28 mouse cellular contexts compared by ENCODE assay signal in genomic region chr2:102009766-102010265, GRCm38 (mm10).
DNase-seq lines count a peak whose midpoint lies in the region; ATAC-seq and TF ChIP-seq lines count a peak whose summit lies in the region.
"Had no signal": no experiment of that assay in that cellular context is flagged by ENCODE, and none has a peak within 500 bp of the region (broad histone marks: within the 10 kb centered on the region; RNA-seq: fewer than 3 reads in every experiment).

No protein-coding gene starts in this region.

- H3K9me3 ChIP-seq in forebrain, embryonic 10.5 days, result no peaks in the 10 kb centered on the region
- H3K9me3 ChIP-seq in forebrain, postnatal 0 days (ENCODE audit: low read length), result no peaks in the 10 kb centered on the region
- no peaks in the 10 kb centered on the region for H3K9me3 ChIP-seq in kidney, embryonic 16.5 days (ENCODE audit: low read length)
- H3K9me3 ChIP-seq: embryonic facial prominence, embryonic 13.5 days; heart, embryonic 13.5 days; hindbrain, embryonic 10.5 days; hindbrain, embryonic 15.5 days; limb, embryonic 10.5 days; limb, embryonic 15.5 days; neural tube, embryonic 15.5 days had no signal

- ATAC-seq in forebrain, postnatal 0 days, result no peak
- no peak for ATAC-seq in kidney, embryonic 16.5 days (ENCODE audit: low FRiP score, low TSS enrichment)
- ATAC-seq: inflammation-experienced regulatory T-cells, adult 6 months had no signal

- TF ChIP-seq POLR2A in kidney, adult 2 months (IDR thresholded peaks at IDR 0.05; ENCODE audit: low read depth, low read length), result no peak
- no peak for TF ChIP-seq POLR2A in lung, adult 2 months (IDR thresholded peaks at IDR 0.05; ENCODE audit: borderline replicate concordance, extremely low read depth, low read depth, low read length)

- 0 out of 2 replicates have a peak overlapping the region, but pooled peaks have one; percentile 44 for H3K27ac ChIP-seq in forebrain, embryonic 10.5 days
- H3K27ac ChIP-seq in forebrain, postnatal 0 days (ENCODE audit: low read depth, low read length), result no peak overlapping the region
- no peak overlapping the region for H3K27ac ChIP-seq in kidney, adult 2 months (ENCODE audit: insufficient read depth, low read depth, low read length)
- no peak overlapping the region for H3K27ac ChIP-seq in kidney, embryonic 16.5 days (ENCODE audit: low read length)
- H3K27ac ChIP-seq: heart, embryonic 13.5 days; hindbrain, embryonic 15.5 days; kidney, postnatal 0 days; limb, embryonic 10.5 days; limb, embryonic 15.5 days; neural tube, embryonic 15.5 days; stomach, postnatal 0 days had no signal

- no peak overlapping the region for H3K9ac ChIP-seq in forebrain, postnatal 0 days
- no peak overlapping the region for H3K9ac ChIP-seq in kidney, embryonic 16.5 days (replicated peaks; ENCODE audit: low read length)
- H3K9ac ChIP-seq: embryonic facial prominence, embryonic 13.5 days; heart, embryonic 13.5 days; hindbrain, embryonic 15.5 days; limb, embryonic 15.5 days; neural tube, embryonic 15.5 days had no signal

- H3K4me1 ChIP-seq in forebrain, embryonic 10.5 days, result peaks cover 63% of the 10 kb centered on the region
- H3K4me1 ChIP-seq in forebrain, postnatal 0 days (ENCODE audit: insufficient read depth), result peaks cover 12% of the 10 kb centered on the region
- no peaks in the 10 kb centered on the region; the same call in 1 of the 2 replicates for H3K4me1 ChIP-seq in kidney, adult 2 months (ENCODE audit: control insufficient read depth, insufficient read depth, low read length)
- peaks cover 56% of the 10 kb centered on the region for H3K4me1 ChIP-seq in kidney, embryonic 16.5 days (ENCODE audit: insufficient read depth, low read length)
- H3K4me1 ChIP-seq in lung, adult 2 months (ENCODE audit: control insufficient read depth, insufficient read depth, low read length), result peaks cover 4% of the 10 kb centered on the region; the same call in 1 of the 2 replicates

- H3K27me3 ChIP-seq in forebrain, embryonic 10.5 days (ENCODE audit: poor library complexity, severe bottlenecking), result no peaks in the 10 kb centered on the region
- H3K27me3 ChIP-seq in forebrain, postnatal 0 days (ENCODE audit: insufficient read depth, low read length), result no peaks in the 10 kb centered on the region
- H3K27me3 ChIP-seq in kidney, adult 2 months (replicated peaks; ENCODE audit: control insufficient read depth, insufficient read depth, low read length), result no peaks in the 10 kb centered on the region
- no peaks in the 10 kb centered on the region for H3K27me3 ChIP-seq in kidney, embryonic 16.5 days (ENCODE audit: insufficient read depth, low read length)
- H3K27me3 ChIP-seq: CH12.LX; embryonic facial prominence, embryonic 13.5 days; heart, embryonic 13.5 days; hindbrain, embryonic 15.5 days; limb, embryonic 15.5 days; neural tube, embryonic 15.5 days had no signal

- no peak overlapping the region for H3K4me3 ChIP-seq in forebrain, embryonic 10.5 days
- H3K4me3 ChIP-seq in forebrain, postnatal 0 days (ENCODE audit: low read depth, low read length), result no peak overlapping the region
- H3K4me3 ChIP-seq in kidney, adult 2 months (ENCODE audit: insufficient read depth, low read depth, low read length), result no peak overlapping the region
- H3K4me3 ChIP-seq in kidney, embryonic 16.5 days (ENCODE audit: low read length), result no peak overlapping the region
- H3K4me3 ChIP-seq in lung, adult 2 months (replicated peaks; ENCODE audit: extremely low read depth, low read depth, low read length), result no peak overlapping the region
- H3K4me3 ChIP-seq: embryonic facial prominence, embryonic 13.5 days; heart, embryonic 13.5 days; hindbrain, embryonic 10.5 days; hindbrain, embryonic 15.5 days; limb, embryonic 10.5 days; limb, embryonic 15.5 days; neural tube, embryonic 15.5 days had no signal

- no peaks in the 10 kb centered on the region for H3K36me3 ChIP-seq in forebrain, embryonic 10.5 days (replicated peaks)
- no peaks in the 10 kb centered on the region for H3K36me3 ChIP-seq in forebrain, postnatal 0 days (ENCODE audit: insufficient read depth)
- H3K36me3 ChIP-seq in kidney, adult 2 months (ENCODE audit: control insufficient read depth, insufficient read depth, low read length), result no peaks in the 10 kb centered on the region
- no peaks in the 10 kb centered on the region for H3K36me3 ChIP-seq in kidney, embryonic 16.5 days (ENCODE audit: insufficient read depth, low read length)
- H3K36me3 ChIP-seq: embryonic facial prominence, embryonic 13.5 days; heart, embryonic 13.5 days; hindbrain, embryonic 10.5 days; hindbrain, embryonic 15.5 days; limb, embryonic 10.5 days; limb, embryonic 15.5 days; neural tube, embryonic 15.5 days had no signal

- no peak for TF ChIP-seq CTCF in forebrain, postnatal 0 days (IDR thresholded peaks at IDR 0.05; ENCODE audit: low read depth)
- TF ChIP-seq CTCF in kidney, adult 2 months (conservative IDR thresholded peaks at IDR 0.05; ENCODE audit: insufficient read depth, insufficient read length, low read depth, low read length), result no peak
- TF ChIP-seq CTCF in lung, adult 2 months (IDR thresholded peaks at IDR 0.05; ENCODE audit: insufficient read depth, low read length), result no peak

- no peak overlapping the region for H3K4me2 ChIP-seq in forebrain, postnatal 0 days (ENCODE audit: low read depth)
- H3K4me2 ChIP-seq in kidney, embryonic 16.5 days (replicated peaks; ENCODE audit: low read depth, low read length), result no peak overlapping the region
- H3K4me2 ChIP-seq: embryonic facial prominence, embryonic 13.5 days; heart, embryonic 13.5 days; hindbrain, embryonic 15.5 days; limb, embryonic 15.5 days; neural tube, embryonic 15.5 days had no signal

- no peak for DNase-seq in forebrain, embryonic 10.5 days (ENCODE audit: extremely low spot score, low spot score)
- DNase-seq in forebrain, postnatal 0 days, result no peak
- DNase-seq in kidney, adult 2 months, result peak; percentile 20
- DNase-seq in lung, postnatal 10 days, result peak; percentile 57
- DNase-seq in lung, adult 2 months, result no peak
- DNase-seq in gastrocnemius, postnatal 25 days, result peak; percentile 21
- no peak for DNase-seq in frontal cortex, postnatal 36 days (ENCODE audit: low spot score in 2 of 2)
- DNase-seq: adrenal gland, postnatal 25 days; cerebellum, adult 18-20 months; cerebellum, postnatal 10 days; heart, postnatal 14 days; kidney, adult 11 months; midbrain, embryonic 14.5 days; right cerebral cortex, adult 18-20 months; thymus, adult 18-20 months; thymus, postnatal 25 days had no signal

- 71% methylated on average over 6 of the region's 6 CpGs for WGBS in forebrain, embryonic 10.5 days
- 63% methylated on average over 6 of the region's 6 CpGs for WGBS in forebrain, postnatal 0 days
- WGBS in kidney, adult 2 months, result 70% methylated on average over 6 of the region's 6 CpGs
- WGBS in kidney, embryonic 16.5 days, result 71% methylated on average over 6 of the region's 6 CpGs
- WGBS in lung, adult 2 months, result 68% methylated on average over 6 of the region's 6 CpGs

Comparison
In these comparisons a context has a peak if more than half of its experiments do, and no peak if none do; other contexts are left out.
1. DNase-seq: peak in kidney, adult 2 months (single experiment), lung, postnatal 10 days (single experiment) and gastrocnemius, postnatal 25 days (single experiment); none in forebrain, embryonic 10.5 days (single experiment), forebrain, postnatal 0 days (single experiment), lung, adult 2 months (single experiment) and frontal cortex, postnatal 36 days (0 of 2).